Mouse (Mus musculus) gastrocnemius, adult 18-20 months (tissue): Measurements from ENCODE around the gene Pou3f1. TPM values are rescaled to one million over a fixed set of nuclear protein-coding genes. Genes with fewer than 3 reads are reported as not detected.

ENCODE experiments used
- DNase-seq: peaks from one replicate; pipeline ENCODE4 v3.0.0; 2021; ENCODE audit warnings: low spot score
- total RNA-seq, 2 experiments: library from RNA; stranded (reverse); gene quantifications; 2 replicates each; pipeline ENCODE4 v1.2.3; 2021

Gene Pou3f1
- total RNA-seq, 2 experiments from 2014 or later = 0.31 to 0.39 TPM

- peak; percentile 56 for DNase-seq
Observed at GRCm38 (mm10) chr4:124709961-124710446, 53.4 kb downstream of the Pou3f1 start.

Other genes starting within 250 kb of the Pou3f1 start
- gene 3100002H09Rik, start 46.0 kb upstream of the Pou3f1 start, total RNA-seq = not detected
- 10 to 100 TPM; 18.4 to 22.7 TPM for gene Utp11, start 36.8 kb downstream of the Pou3f1 start, total RNA-seq
- 100 to 1,000 TPM; 271 to 315 TPM for gene Fhl3, start 43.9 kb downstream of the Pou3f1 start, total RNA-seq
- 10 to 100 TPM; 12.7 to 13.9 TPM for gene Sf3a3, start 58.0 kb downstream of the Pou3f1 start, total RNA-seq
- gene Inpp5b, start 85.0 kb downstream of the Pou3f1 start, total RNA-seq = 1 to 10 TPM; 7.4 to 8.1 TPM
- 10 to 100 TPM; 11.1 to 12.1 TPM for gene Mtf1, start 145.3 kb downstream of the Pou3f1 start, total RNA-seq
- 10 to 100 TPM; 10.4 to 11.9 TPM for gene Yrdc, start 193.9 kb downstream of the Pou3f1 start, total RNA-seq
- gene 1110065P20Rik, start 194.4 kb downstream of the Pou3f1 start, total RNA-seq = 10 to 100 TPM; 19.7 to 23.0 TPM
- under 1 TPM; 0.23 to 0.52 TPM for gene Maneal, start 205.4 kb downstream of the Pou3f1 start, total RNA-seq
- gene Epha10, start 224.1 kb downstream of the Pou3f1 start, total RNA-seq = not detected